Mouse (Mus musculus) MN1 (cell line): ENCODE results near the gene Prkag2.

Experiments used
- DNase-seq: peaks from one replicate; pipeline ENCODE4 v3.0.0-alpha.2; 2016; ENCODE audit warnings: low spot score

The Prkag2 gene

GRCm38 (mm10) chr5:25100516-25101125 lies at the start of gene Prkag2:
Gene Prkag2, minus strand, starts transcription at chr5:25100642.
- peak; percentile 32 for DNase-seq

- DNase-seq: no peak
Measured at GRCm38 (mm10) chr5:25149331-25149965, 49.0 kb upstream of the Prkag2 start.

DNA sequence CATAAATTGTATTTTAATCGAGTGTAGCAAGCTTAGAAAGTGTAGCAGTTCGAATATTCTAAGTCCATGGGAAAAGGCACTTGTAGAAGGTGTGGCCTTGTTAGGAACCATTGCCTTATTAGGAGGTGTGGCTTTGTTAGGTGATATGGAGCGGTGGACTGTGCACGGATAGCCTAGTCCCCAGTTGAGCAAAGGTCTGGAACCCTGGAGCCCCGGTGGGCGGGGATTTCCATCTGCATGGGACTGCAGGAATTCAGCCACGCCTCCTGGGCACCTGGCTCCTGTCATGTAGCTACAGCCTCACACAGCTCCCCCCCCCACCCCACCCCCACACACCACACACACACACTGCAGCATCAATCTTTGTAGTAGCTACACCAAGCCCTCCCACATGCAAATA lies 46.3 kb upstream of the Prkag2 start:
- no peak for DNase-seq

GRCm38 (mm10) chr5:25127865-25128264 lies 27.4 kb upstream of the Prkag2 start:
- DNase-seq: no peak

- DNase-seq: no peak
Measured at GRCm38 (mm10) chr5:25125884-25126560, 25.6 kb upstream of the Prkag2 start.

- DNase-seq: no peak
Measured at GRCm38 (mm10) chr5:25122534-25122933, 22.1 kb upstream of the Prkag2 start.

DNA sequence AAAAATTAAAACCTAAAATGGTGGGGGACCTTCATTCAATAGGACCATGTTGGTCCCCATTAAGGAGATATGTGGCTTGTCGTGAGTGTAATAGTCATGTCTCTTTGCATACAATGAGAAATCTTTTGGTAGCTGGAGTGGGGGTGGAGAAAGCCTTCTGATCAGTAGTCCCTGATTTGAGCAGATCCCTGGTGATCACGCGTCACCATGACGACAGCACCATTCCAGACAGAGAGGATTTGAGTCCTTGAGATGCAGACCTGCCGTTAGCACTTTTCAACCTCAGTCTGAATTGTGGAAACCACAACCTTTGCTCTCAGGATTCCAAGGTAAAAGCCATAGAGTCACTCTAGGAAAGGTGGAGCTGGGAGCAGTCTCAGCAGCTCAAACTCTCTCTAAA lies 18.7 kb upstream of the Prkag2 start:
- no peak for DNase-seq

DNA sequence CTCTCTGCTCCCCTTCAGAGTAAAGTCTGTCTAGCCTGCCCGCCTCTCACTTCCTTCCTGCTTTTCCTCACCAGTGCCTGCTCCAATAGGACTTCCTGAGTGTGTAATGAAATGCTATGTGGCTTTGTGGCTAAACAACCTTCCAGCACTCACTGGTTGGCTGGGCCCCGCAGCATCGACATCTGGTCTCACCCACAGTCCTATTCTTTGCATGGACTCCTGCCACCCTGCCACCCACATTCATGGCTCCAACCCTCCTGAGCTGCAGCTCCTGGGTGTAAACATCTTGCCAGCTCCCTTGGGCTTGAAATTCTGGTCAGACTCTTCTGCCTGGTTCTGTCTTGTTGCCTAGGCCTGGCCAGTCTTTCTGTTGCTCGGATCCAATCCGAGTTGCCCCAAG lies 15.6 kb upstream of the Prkag2 start:
- DNase-seq: no peak

DNA sequence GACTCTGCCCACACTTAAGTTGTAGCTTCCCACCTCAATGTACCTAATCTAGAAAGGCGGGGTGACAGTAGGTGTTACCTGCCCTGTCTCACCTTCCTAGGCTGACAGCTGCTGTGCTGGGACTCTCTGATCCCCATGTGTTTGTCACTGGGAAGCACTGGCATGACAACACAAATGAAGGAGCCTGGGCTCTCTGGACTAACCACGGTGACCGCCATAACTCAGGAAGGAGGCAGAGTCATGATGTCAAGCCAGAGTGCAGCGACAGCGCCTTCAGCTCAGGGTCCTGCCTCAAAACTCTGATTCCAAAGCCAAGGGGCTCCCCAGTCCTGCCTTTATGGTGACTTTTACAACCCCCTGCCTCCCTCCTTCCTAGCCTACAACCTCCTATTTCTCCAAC lies 14.8 kb upstream of the Prkag2 start:
- DNase-seq: no peak

- DNase-seq: no peak
Measured at GRCm38 (mm10) chr5:25114110-25114509, 13.7 kb upstream of the Prkag2 start.

DNA sequence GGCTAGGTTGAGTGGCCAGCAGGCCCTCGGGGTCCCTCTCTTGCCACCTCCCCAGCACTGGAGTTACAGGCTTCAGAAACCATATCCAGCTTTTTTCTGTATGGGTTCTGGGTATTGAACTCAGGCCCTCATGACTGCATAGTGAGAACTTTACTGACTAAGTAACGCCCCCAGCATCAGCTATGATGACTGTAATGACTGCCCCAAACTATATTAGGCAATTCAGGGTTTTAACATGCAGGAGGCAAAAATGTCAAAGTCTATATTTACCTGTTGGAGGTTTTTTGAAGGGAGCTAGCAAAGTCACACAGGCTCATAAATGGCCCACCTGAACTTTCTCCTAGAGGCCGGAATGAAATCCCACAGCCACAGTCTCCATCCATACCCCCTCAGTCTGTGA lies 9.9 kb upstream of the Prkag2 start:
- DNase-seq: no peak

GRCm38 (mm10) chr5:25105748-25106147 lies 5.3 kb upstream of the Prkag2 start:
- DNase-seq: no peak

DNA sequence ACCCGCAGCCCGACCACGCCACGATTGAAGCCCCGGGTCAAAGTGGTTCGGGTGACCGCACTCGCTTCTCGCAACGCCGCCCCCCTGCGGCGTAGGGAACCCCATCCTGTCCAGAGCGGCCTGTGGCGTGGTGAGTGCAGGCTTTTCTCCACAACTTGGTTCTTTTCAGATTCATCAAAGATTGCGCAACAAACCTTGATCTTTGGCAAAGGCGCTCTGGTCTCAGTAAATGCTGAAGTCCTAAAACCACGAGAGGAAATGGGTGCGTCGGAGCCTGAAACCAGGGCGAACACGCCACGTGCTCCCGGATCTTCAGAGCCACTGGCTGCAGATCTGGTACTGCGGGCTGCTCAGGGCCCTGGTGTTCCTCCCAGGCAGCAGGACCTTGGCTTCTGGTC lies 683 bp upstream of the Prkag2 start:
- DNase-seq: peak; percentile 30

DNA sequence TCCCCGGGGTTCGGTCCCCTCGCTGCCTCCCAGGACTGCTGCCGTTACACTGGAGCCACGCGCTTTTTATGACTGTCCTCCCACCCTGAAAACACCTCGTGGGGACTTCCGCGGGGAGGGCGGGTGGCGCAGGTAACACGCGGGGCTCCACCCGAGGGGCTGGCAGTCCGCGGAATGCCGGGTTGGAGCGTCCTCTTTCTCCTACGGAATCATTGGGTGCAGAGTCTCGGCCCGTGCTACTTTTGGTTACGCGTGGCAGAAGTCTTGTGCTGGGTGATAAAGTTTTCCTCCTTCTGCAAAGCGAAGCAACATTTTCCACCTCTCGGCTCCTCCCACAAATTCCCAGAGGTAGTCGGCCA lies 306 bp downstream of the Prkag2 start:
- DNase-seq: no peak

DNA sequence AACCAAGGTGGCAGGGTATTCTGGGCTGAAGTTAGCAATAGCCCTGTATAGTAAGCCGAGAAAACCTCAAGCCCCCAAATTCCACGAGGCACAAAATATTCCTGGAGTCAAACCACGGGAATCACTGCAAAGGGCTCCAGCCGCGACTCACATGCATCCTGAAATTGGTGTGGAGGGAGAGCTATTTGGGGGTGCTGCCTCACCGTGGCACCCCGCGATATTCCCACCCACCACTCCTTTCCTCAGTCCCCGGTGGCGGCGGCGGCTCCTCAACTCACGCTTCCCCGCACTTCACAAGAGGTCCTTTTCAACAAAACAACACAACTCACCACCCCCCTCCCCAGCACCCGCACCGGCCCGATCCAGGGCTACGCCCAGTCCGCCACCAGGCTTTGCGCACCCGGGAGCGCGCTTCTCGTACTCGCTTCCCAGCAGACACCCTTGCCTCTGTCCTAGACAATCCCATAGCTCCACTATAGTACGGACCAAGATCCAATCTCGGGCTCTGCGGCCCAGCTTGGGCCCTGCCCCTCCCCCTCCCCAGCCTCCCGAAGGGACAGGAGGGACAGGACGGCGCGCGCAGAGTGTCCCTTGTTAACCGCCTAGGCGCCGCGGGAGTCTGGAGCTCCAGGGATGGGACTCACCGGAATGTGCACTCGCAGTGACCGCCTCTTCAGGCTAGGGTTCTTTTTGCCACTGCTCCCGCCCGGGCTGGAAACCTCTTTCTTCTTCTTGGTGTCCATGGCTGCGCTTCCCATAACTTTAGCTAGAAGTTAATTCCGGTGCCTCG lies 880 bp downstream of the Prkag2 start:
- no peak for DNase-seq

DNA sequence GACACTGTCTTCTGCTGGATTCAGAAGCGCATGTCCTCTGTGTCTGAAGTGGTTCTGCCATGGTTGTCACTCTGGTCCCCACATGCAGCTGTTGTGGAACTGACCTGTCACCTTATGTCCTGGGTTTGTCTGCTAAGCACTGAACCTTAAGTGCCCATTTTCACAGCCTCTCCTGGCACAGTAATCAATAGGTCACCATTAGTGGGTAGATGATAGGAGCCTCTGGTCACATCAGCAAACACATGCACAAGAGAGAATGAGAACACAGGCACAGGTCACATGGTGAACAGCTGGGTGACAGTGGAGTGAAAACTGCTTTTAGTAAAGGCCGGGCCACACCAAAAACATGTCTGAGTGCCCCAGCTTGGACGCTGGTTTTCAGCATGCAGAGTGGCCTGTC lies 2.6 kb downstream of the Prkag2 start:
- DNase-seq: no peak

- no peak for DNase-seq
Measured at GRCm38 (mm10) chr5:25096431-25096830, 4.0 kb downstream of the Prkag2 start.

DNA sequence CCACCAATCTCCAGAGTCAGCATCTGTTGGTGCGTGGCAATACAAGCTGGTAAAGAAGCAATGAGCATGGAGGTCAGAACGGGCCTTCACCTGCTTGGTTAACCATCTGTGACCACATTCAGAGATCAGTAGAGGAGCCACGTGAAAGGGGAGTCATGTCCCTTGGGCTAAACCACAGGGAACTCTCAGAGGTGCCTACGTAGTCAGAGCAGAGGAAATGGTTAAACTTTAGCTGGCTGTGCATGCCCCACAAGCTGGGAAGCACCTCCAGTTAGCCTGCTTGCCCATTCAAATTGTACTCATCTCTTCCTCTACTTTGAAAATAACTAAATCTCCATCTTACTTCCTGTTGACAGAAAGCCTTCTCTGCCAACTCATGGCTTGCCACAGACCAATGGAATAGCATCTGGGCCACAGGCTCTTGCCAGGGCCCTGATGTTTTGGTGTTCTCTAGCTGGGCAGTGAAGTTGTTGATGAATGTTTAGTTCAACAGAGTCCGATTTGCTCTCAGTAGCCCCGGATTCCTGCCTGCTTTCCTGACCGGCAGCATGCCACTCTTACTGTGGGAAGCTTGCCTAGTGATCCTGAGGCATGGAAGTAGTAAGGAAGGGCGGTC lies 7.7 kb downstream of the Prkag2 start:
- DNase-seq: no peak

- DNase-seq: no peak
Measured at GRCm38 (mm10) chr5:25089258-25089972, 11.0 kb downstream of the Prkag2 start.

- DNase-seq: no peak
Measured at GRCm38 (mm10) chr5:25088633-25089032, 11.8 kb downstream of the Prkag2 start.

DNA sequence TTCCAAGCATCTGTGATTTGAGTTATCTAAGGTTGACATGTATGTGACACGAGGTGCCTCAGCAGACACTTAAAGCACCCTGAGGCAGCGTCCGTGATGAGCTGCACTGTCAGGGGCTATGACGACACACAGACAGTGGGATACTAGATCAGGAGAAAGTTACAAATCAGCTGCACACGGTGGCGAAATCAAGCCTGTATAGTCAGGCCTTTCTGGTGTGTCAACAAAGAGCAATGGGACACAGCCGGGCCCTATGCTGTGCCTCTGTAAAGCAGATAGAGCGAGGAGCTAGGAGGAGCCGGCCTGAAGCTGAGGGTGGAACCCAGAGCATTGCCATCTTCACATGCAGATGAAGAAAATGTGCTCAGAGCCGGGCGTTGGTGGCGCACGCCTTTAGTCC lies 12.3 kb downstream of the Prkag2 start:
- DNase-seq: no peak

DNA sequence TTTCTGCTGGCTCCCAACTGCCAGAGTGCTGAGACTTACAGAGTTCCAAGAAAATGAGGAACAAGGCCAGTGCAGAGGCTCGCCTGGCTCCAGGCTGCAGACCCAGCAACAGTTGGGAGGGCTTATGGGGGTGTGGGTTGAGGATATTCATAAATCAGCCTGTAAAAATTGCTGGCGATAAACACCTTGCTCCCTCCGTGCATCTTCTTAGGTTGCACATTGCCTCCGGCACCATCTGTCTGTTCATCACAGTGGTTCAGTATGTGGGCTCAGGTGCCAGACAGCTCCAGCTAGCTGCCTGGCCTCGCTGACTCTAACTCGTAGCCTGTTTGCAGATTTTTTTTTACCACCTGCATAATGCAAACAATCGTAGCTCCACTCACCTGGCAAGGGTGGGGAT lies 13.4 kb downstream of the Prkag2 start:
- DNase-seq: no peak
